Mouse (Mus musculus) gastrocnemius, postnatal 4 days (tissue): ENCODE measurements at regions not wholly inside any gene's neighbourhood (a gene's known extent, or its start where the extent isn't known, plus 50 kb on each side); places are given as distances from the start of the nearest gene placed in this dataset.

ENCODE experiments used
- DNase-seq, 2 experiments: peaks; one replicate each; pipeline ENCODE4 v3.0.0; 2021 to 2022; ENCODE audit warnings: low spot score in 2 of 2, mixed read lengths in 2 of 2

- no peak for DNase-seq
Measured at GRCm38 (mm10) chr13:54285968-54286367, 85.2 kb upstream of the Cplx2 start.

DNA sequence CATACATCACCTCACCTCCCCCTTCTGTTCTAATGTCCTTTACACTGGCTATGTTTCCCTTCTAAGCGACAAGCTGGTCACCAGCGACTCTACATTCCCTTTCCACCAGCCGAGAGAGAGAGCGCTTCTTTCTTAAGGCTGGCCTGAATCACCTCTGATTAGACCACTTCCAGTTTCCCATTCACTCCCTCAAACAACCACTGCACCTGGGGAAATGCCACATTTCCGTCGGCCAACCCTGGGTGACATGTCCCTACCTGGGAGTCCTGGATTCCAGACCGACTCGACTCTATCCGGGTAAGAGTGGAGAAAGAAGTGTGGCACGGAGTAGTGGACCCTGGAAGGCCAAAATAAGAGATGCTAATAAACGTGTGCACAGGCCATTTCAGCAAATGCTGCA, 84.5 kb upstream of the Cplx2 start:
- DNase-seq, result no peak

DNA sequence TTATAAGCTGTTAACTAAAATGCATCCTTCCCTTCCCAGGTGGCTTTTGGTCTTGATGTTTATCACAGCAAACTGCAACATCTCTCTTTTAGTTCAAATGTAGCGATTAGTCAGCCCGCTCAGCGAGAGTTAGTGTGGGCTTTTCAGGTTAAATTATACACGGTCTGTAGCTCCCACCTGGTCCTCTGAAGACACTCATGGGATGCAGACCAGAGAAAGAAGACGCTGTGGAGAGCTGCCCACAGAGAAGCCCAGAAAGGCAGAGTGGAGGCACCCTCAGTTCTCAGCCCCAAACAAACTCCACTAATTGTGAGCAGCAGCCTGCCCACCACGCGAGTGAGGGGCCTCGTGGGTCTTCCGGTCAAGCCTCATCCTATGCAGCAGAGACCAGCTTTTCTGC, 81.1 kb upstream of the Cplx2 start:
- no peak for DNase-seq

- DNase-seq, result no peak
Measured at GRCm38 (mm10) chr13:54292394-54292793, 78.8 kb upstream of the Cplx2 start.

DNA sequence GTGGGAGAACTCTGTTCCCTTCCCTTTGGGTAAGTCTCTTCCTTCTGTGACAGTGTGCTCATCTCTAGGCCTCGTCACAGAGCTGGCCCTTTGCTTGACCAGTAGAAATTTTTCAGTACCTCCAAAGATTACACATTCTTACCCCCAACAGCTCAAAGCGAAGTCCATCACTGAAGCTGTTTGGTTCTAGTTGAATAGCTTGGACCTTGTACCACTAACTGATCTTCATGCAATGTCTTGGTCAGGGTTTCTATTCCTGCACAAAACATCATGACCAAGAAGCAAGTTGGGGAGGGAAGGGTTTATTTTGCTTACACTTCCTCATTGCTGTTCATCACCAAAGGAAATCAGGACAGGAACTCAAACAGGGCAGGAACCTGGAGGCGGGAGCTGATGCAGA, 78.1 kb upstream of the Cplx2 start:
- DNase-seq, result no peak

DNA sequence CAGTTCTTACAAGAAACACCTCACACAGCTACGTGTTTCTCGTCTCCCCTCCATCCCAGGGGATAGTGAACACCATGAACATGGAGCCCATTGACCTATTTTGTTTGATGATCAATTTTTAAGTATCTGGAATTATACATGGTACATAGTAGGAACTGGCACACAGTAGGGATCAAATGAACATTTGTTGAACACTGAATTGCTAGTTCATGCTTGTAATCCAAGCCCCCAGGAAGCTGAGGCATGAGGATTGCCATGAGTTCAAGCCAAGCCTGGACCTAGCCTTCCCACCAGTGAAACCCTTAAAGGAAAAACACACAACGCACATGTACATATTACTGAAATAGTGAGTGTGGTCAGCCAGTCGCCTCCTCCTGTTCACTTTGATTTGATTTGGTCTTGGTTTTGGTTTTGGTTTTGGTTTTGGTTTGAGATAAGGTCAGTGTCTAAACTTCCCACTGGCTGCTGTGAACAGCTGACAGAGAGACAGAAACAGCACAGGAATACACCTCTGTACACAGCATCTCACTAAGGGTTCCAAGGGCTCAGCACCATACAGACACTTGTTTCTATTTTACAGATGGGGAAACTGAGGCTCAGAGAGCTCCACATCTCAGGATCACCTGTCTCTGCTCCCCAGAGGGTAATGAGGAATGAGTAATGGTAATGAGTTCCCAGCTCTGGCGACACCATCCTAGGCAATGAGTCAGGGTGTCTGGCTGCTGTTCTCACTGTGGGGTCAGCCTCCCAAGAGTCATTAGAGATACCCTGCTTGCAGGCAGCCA, 75.5 kb upstream of the Cplx2 start:
- no peak for DNase-seq

DNA sequence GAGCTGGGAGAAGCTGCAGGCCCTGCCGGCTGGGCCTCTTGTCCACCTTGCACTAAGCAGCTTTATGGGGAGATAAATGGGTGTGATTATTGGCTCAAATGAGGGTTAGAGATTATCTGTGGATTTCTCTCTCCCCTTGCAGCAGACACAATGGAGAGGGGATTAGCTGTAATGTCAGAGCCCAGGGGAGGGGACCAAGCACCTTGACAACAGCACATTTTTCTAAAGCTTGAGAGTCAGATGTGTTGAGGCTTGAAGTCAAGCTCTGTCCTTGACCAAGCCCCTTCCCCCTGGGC, 74.9 kb upstream of the Cplx2 start:
- no peak for DNase-seq

GRCm38 (mm10) chr13:54298851-54299250, 72.3 kb upstream of the Cplx2 start:
- DNase-seq, result no peak

DNA sequence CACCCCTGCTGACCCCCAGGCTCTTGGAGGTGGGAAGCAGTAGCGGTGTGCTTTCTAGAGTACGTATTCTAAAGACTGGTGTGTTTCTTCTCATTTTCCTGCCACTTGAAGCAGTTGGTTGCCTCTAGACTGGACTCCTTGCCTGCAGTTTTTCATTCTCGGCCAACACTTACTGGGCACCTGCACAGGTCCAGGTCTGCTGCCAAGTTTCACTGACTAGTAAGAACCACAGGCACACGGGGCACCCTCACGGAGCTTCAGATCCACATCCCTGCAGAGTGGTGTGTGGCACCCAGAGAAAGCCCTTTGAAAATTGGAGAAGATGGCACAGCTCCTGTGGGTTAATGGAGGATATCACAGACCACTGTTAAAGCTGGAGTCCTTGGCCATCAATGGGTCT, 71.9 kb upstream of the Cplx2 start:
- DNase-seq, result no peak

DNA sequence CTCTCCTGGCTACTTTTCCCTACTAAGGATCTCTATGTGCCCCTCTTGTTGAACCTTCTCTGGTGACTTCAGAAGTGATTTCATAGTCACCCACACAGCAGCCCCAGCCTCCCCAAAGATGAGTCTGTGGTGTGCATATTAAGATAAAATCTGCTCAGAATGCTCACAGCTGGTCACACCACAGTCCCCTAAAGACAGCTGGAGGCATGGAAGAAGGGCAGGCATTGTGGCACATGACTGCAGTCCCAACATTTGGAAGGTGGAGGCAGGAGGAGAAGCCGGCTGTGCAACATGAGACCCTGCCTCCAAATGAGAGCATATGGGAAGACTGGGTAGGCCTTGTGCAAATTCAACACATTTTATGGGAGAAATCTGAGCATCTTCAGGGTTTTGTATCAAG, 70.0 kb upstream of the Cplx2 start:
- no peak for DNase-seq

DNA sequence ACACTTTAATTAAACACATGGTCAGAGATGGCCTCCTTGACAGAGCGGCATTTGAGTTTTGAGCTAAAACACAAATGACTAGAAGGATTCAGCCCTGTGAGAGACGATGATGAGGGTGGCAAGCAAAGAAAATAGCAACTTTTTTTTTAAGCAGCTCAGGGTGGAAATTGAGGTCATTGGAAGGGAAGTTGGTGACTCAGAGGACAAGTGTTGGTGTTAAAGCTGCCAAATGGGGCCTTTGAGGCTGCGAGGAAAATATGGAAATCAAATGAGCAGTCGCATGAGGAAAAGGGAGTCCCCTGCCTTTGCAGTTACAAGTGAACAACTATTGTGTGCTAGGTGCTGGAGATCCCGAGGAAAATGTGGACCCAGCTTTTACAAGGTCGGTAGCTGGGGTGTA, 69.5 kb upstream of the Cplx2 start:
- DNase-seq, result no peak

DNA sequence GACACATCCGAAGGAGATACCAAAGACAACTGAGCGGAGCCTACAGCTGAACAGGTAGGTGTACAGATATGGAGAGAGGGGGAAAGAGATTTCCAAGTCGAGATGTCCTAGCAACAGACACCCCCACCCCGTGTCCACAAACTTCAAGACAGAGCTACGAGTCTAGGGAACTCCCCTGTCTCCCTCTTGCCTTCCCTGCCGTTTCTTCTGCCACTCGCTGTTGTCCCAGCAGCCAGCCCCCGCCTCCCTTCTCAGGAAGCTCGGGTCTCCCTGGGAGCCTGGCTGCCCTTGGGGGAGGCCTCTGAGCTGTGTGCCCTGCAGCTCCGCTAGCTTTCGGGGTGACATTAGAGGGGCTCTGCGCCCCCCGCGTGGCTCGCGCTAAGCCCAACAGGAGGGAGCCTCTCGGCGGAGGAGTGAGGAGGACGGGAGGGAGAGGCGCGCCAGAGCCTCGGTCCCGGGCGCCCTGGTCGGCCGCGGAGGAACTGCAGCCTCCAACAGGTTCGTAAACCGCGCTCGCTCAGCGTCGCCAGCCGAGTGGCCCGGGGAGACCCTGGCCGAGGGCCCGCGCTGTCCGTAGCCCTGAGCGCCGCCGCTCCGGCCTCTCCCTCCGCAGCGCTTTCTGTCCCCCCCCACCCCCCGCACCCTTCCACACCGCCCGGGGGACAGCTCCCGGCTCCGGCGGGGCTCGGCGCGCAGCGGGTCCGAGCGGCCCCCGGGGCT, 68.6 kb upstream of the Cplx2 start:
- DNase-seq, result peak in 1 of 2 experiments; percentile 56

DNA sequence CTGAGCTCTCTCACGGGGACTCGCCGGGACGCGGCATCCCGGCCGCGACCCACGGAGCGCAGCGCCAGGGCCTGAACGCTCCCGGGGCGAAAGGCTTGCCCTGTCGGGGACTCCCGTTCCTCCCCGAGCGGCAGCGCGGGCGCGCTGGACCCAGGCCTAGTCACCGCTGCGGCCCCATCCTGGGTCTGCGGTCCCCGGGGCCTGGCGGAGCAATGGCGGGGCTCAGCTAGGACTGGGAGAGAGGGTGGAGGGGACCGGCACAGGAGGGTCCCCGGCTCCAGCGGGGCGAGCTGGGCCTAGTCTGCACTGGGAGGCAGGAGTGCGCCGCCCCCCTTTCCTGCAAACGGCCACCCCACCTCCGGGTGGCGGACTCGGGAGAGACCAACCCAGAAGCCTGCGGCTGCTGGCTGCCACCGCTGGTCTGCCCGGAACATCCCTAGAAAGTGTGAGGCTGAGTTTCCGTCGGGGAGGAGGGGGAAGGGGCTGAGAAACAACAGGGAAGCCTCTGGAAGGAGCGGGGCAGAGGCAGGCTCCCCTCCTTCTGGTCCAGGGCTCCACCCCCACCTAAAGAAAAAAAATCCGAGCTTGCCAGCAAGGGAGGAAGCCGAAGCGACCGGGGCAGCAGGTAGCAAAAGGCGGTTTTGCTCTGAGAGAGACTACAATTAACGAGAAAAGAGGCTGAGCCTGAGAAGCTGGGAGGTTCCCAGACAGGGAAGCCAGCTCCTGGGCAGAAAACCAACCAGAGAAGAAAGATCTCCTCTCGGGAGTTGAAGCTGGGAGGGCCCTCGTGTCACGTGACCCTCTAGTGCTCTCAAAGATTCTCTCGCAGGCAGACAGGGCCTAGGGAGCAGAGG, 67.9 kb upstream of the Cplx2 start:
- peak; percentile 70 to 87 for DNase-seq

DNA sequence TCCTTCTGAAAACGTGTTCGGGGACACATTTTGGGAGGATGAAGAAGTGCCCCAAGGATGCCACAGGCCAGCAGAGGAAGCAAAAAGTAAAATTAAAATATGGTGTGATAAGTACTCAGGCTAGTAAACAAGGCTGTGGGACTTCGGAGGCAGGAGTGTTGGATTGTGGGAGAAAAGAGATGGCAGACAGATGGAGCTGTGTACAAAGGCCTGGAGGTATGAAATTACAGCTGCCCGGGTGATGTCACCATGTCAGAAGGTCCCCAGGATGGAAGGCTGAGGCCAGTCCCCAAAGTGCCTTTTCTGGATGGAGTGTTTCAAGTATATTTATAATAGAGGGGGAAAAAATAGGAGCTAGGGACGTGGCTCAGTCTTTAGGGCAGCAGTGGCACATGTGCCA, 66.9 kb upstream of the Cplx2 start:
- no peak for DNase-seq

- no peak for DNase-seq
Measured at GRCm38 (mm10) chr13:54308591-54308990, 62.6 kb upstream of the Cplx2 start.

GRCm38 (mm10) chr13:54309354-54309753, 61.8 kb upstream of the Cplx2 start:
- no peak for DNase-seq

- no peak for DNase-seq
Measured at GRCm38 (mm10) chr13:54310144-54310543, 61.0 kb upstream of the Cplx2 start.

DNA sequence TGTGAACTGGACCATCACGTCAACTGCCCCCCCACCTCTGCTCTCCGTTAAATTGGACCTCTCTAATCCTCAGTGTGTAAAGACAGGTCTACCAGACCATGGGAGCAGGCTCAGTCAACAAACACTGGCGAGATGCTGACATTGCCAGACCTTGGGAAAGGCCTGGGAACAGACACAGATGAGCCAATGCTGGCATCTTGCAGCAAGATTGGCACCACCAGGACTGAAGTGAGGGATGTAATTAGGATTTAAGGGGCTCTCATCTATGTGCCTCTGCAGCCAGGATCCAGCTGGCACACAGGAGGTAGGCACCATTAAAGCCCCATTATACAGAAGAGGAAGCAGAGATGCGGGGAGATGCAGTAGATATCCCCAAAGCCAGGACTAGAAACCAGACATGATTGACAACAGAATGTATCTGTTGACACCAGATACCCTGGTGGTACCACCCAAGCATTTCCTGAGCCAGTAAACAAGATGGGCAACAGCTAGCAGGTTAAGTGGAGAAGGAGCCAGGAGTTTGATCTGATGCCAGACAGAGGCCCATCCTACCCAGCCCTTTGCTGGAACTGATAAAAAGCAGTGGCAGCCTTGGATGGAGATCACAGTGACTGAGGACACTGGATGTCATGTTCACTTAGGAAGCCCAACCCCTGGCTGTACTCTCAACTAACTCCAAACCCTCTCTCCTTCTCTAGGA, 59.7 kb upstream of the Cplx2 start:
- no peak for DNase-seq

DNA sequence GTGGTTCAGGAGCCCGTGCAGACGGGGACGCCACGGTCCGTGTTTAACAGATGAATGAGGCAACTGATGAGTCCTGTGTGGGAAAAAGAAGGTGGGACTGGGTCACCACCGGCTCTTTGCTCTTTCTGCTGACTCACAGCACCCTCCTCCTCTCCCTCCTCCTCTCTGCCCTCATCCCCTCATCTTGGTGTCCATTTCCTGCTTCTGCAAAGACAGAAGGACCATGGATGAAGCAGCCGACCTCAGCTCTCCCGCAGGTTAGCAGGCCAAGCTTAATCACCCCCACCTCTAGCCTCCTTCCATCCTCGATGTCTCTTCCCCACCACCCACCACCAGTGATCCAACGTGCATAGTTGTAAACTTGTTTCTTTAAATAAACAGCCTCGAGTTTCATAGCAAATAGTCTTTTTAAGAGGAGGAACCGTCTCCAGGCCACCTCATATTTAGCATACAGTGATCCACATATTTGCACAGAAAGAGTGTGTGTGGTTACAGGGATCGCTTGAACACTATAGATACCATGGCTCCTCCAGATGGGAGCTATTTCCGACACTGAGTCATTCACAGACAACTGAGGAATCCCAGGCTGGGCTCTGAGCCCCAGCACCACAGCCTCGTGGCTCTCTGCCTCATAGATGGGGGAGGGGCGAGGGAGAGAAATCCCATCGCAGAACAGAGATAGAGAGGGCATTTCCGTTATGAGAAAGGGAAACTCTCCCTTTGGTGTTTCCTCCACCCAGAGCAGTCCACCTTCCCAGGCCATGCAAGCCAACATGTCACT, 58.6 kb upstream of the Cplx2 start:
- DNase-seq, result peak in 1 of 2 experiments; percentile 41

- DNase-seq, result no peak
Measured at GRCm38 (mm10) chr13:54315333-54315732, 55.8 kb upstream of the Cplx2 start.

GRCm38 (mm10) chr13:54316907-54317306, 54.2 kb upstream of the Cplx2 start:
- no peak for DNase-seq
